Mouse (Mus musculus) kidney, adult 11 months (tissue): ENCODE data around the gene Igll1.
"Not testable (repeated sequence)": the region's sequence is repeated elsewhere in the genome, so short reads cannot be mapped to it uniquely, and the experiment has no call there.

Experiments used
- DNase-seq: peaks from one replicate; pipeline ENCODE4 v3.0.0; 2022

The Igll1 gene

GRCm38 (mm10) chr16:16863978-16864377 lies at the start of gene Igll1:
Gene Igll1, minus strand, starts transcription at chr16:16863985.
- no peak for DNase-seq

DNA sequence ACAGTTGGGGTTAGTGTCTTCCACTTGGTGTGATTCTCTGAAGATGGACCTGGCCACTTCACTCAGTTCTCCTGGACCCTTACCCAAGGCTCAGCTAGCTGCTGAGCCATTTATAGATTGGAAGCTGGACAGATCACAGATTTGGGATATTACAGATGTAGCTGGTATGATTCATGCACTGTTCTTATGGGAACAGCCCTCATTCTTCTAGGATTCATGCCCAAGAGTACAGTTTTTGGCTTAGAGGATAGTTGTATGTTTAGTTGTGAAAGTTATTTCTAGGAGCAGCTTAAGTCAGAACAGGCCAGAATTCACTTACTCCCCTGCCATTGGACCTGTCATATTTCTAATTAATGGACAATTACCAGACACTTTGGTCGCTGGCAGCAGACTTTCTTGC lies 49.7 kb upstream of the Igll1 start:
- no peak for DNase-seq

DNA sequence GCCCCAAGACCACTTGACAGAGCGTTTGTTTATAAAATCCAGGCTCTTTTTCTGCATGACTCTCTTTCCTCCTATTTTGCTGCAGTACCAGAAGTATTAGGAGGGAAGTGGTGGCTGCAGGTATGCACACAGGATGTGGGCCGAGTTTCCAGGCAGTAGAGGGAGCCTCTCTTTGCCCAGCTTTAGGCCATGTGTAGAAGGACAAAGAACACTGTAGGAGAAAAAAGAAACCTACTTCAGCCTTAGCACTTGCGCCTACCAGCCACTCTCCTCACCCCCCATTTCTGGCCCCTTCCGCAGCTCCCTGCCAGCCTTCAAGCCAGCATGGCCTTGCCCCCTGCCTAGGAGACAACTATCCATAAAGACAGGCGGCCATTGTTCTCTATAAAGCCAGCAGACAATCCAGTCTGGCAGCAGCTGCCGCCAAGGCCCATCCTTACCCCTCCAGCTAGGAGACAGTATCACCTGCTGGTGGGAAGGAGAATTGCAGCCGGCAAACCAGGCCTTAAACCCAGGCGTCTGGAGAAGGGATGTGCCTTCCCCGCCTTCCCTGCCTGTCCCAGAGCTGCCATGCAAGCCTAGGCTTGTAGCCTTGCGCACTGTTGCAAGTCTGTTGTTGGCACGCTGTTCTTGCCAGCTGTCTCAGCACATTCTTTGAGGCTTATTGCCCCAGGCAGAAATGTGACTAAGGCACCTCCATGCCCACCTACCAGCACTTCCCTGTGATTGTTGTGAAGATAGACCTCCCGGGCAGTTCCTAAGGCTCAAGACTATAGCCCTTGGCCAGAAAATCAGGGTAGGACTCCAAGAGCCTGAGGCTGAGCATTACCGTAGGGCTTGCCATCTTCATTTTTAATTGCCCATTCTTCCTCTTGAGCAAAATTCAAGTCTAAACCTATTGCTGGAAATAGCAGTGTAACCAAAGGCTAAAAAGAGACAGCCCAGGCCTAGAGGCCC lies 48.1 kb upstream of the Igll1 start:
- peak; percentile 65 for DNase-seq

DNA sequence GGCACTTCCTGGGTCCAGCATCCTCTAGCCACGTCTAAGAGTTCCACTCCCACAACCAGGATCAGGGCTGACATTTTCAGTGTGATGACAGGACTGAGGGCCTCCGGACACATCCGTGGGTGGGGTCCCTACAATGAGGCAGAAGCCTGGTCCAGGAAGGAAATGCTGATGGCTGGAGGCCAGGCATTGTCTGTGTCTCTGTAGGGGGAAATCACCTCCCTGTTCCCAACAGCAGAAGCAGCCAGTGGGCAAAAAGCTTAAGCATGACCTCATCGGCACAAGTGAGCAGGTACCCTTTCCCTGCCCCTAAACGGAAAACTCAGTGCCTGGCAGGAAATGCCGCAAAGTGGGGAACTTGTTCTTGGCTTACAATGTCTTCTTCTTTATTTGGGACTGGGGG lies 44.0 kb upstream of the Igll1 start:
- DNase-seq = peak; percentile 89

DNA sequence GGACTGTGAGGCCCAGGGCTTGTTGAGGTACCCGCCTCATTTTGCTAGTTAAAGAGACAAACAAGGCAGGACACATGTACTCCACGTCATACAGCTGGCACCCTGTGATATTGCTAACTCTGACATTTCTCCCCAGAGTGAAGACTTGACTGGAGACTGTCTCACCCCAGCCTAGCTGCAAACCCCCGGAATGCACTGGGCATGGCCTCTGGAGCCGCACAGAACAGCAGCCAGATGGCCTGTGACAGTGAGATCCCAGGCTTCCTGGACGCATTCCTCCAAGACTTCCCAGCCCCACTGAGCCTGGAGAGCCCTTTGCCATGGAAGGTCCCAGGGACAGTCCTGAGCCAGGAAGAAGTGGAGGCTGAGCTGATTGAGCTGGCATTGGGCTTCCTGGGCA lies 39.4 kb upstream of the Igll1 start:
- DNase-seq = no peak

GRCm38 (mm10) chr16:16902329-16902728 lies 38.5 kb upstream of the Igll1 start:
- DNase-seq = no peak

DNA sequence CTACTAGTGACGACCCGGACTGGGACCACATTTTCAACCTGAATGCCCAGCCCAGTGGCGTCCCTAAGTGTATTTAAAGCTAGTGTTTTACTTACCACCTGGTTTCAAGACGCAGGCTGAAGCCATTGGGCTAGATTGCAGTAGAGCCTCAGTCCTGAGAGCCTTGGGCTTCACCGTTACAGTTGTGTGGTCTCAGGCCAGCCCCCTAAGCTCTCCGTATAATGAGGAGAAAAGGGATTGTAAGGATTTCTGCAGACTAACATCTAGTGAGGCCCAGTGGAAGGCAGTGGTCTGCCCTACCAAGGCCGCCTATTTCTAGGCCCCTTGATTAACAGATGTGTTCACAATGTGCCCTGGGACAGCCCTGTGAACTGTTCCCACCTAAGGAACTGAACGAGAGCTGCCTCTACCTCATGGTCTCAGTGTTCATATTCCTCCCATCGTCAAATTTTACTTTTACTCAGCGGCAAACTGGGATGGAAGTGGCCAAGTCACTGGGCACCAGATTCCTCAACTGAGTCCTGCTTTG lies 33.3 kb upstream of the Igll1 start:
- no peak for DNase-seq

DNA sequence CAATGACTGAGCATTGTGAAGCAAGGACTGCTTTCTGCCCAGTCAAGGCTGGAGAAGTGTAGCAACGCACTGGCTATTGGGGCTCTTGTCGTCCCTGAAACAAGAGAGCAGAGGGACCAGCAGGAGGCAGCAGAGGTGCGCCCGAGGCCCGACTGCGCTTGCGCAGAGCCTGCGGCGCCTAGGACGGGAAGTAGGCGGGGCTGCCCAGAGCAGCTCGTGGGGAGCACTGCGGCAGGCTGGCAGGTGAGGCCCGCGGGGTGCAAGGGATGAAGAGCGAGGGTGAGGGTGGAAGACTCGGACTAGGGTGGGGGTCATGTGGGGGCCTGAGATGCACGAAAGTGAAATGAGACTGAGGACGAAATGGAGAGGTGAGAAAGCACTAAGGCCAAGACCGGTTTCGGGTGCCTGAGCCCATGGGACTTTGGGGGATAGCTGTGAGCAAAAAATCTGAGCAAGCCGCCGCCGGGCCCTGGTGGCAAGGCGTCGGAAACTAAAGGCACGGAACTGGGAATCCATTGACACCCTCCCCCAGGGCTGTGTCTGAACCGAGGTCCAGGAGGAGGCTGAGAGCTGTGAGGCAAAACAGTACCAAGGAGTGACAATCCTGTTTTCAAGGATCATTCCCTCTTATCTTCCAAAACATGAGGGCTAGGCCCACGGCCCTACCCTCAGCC lies 32.7 kb upstream of the Igll1 start, which contains the start of gene Ppm1f:
TSS of gene Ppm1f (plus strand) at position 88 of the 674 bp plus-strand sequence.
- DNase-seq = peak; percentile 93

DNA sequence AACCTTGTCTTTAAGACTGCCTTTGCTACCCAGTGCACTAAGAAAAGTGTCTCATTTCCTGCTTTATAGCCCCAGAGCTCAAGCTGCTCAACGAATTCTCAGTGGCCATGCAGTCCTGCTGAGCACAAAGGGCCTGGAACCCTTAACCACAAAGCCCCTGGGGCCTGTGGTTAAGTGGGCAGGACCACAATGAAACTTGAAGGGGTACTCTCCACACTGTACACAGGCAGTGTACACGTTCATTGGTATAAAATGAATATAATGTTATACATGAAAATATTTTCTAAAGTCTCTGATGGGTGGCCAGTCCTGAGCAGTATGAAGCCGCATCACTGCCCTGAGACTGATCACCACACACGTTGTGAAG lies 32.2 kb upstream of the Igll1 start:
- DNase-seq = no peak

DNA sequence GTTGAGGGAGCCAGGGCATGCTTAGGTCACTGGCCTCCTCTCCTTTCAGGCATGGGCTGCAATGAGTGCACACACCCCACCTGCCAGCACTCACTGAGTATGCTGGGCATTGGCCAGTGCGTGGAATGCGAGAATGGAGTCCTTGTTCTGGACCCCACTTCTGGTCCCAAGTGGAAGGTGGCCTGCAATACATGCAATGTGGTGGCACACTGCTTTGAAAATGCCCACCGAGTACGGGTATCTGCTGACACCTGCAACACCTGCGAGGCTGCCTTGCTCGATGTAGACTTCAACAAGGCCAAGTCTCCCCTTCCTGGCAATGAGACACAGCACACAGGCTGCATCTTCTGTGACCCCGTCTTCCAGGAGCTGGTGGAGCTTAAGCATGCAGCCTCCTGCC lies 28.6 kb upstream of the Igll1 start:
- no peak for DNase-seq

DNA sequence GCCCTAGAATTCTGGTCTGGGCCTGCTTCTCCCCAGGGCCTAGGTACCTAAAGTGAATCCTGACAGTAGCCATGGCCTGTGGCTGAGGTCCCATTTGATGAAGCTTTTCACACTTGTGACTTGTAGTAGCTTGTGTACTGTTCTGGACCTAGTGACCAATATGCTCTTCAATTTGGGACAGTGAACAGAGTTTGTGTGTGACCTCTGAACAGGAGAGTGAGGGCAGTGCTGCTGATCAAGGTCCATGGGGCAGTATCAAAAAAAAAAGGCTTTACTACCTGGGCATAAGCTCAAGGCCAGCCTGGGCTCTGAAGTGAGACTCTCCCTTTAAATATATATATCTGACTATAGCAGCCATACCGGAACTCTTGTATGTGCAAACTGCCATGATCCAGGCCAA lies 24.6 kb upstream of the Igll1 start:
- DNase-seq = no peak

- no peak for DNase-seq
Observed at GRCm38 (mm10) chr16:16879025-16879424, 15.2 kb upstream of the Igll1 start.

GRCm38 (mm10) chr16:16870617-16871331 lies 7.0 kb upstream of the Igll1 start, which contains the start of the genes Top3b and Vpreb1:
Gene Top3b, plus strand, starts transcription at chr16:16870736.
Gene Vpreb1, minus strand, starts transcription at chr16:16870843.
- peak; percentile 89 for DNase-seq

DNA sequence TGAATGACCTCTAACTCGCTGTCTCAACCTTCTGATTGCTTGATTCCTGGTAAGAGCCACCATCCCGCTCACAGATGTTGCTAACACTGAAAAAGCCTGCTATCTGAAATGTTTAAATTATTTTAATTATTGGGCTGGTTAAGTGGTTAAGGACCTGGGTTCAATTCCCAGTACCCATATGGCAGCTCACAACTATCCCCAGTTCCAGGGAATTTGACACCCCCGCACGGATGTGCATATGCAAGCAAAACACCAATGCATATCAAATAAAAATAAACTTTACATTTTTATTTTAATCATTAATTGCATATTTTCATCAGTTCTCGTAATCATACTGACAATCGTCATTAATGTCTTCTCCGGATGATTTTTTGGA lies 6.4 kb upstream of the Igll1 start:
- DNase-seq = no peak

- peak; percentile 93 for DNase-seq
Observed at GRCm38 (mm10) chr16:16865696-16866561, 2.1 kb upstream of the Igll1 start.

DNA sequence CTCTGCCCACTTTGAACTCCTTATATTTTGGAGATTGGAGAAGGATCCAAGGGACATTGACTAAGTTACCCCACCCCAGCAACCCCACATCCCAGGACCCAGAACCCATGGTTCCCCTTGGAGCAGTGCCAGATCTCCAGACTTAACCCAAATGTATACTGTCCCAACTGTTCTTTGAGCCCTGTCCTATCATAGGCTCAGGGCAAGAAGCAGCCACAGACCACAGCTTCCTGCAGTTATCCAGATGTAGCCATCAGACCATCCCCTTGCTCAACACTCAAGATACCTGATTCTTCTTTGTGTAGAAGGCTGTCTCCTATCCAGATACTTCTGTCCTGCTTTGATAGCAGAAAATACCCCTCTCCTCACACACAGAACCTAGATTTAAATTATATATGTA lies 1.4 kb upstream of the Igll1 start:
- no peak for DNase-seq

DNA sequence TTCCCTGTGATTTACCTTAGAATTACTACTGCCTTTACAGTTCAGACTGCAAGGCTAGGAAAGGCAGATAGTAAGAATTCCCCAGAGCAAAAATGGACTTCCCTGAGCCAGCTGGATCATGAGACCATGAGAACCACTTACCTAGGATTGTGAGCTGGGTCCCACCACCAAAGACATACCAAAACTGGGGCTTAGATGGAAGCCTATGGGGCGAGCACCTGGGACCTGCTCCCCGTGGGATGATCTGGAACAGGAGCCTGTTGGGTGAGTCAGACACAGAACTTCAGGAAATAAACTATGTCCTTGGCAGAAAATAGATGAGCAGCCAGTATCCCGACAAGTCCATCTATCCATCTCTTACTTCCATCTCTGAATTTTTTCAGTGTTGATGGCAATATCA lies 1.5 kb downstream of the Igll1 start:
- DNase-seq = no peak

GRCm38 (mm10) chr16:16856731-16857476 lies 6.9 kb downstream of the Igll1 start:
- no peak for DNase-seq

DNA sequence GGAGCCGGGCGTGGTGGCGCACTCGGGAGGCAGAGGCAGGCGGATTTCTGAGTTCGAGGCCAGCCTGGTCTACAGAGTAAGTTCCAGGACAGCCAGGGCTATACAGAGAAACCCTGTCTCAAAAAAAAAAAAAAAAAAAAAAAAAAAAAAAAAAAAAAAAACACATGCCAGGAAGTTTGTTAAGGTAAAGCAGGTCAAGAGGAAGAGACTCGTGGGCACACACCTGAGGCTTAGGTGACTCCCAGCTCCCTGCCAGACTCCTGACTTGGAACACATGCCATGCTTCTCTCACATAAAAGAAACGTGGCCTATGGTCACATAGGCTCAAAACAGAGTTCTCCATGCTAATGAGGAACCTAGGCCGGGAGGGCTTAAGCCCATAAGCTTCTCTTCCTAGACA lies 7.7 kb downstream of the Igll1 start:
- DNase-seq = not testable (repeated sequence)

- DNase-seq = no peak
Observed at GRCm38 (mm10) chr16:16855541-16855940, 8.2 kb downstream of the Igll1 start.

DNA sequence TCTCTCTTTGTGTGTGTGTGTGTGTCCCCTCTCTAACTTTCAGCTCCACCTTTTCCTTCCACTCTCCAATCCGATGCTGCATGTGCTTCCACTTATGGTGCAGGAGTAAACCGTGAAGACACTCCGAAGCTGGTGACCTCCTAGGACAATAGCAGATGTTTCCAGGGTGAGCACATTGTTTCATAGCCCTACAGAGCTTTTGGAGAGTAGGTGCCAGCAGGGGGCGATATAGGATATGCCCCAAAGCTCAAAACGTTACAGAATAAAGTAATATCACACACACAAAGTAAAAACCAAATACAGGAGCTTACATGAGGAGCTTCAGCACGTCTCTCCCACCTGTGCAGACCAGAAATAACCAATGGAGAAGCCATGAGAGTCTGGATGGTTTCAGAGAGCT lies 8.9 kb downstream of the Igll1 start:
- DNase-seq = peak; percentile 57
